Mouse (Mus musculus): ENCODE measurements around the gene Col5a2.

- TF ChIP-seq CTCF (IDR thresholded peaks at IDR 0.05; ENCODE audit: insufficient read depth, low read length) (no peak), POLR2A (IDR thresholded peaks at IDR 0.05; ENCODE audit: borderline replicate concordance, extremely low read depth, low read depth, low read length) (no peak)
Measured at GRCm38 (mm10) chr1:45472751-45473150, 30.3 kb downstream of the Col5a2 start.

All from lung, adult 2 months (tissue).